Mouse (Mus musculus): ENCODE measurements around the gene Ccdc38. TPM values are rescaled to one million over a fixed set of nuclear protein-coding genes. Genes with fewer than 3 reads are reported as not detected.

The Ccdc38 gene
- polyA plus RNA-seq, 1 experiment from 2014 or later: 0.30 TPM

- H3K4me2 ChIP-seq: no peak overlapping the region
- H3K4me3 ChIP-seq: no peak overlapping the region
- H3K27me3 ChIP-seq (replicated peaks): no peaks in the 10 kb centered on the region
- no peak overlapping the region for H3K27ac ChIP-seq
- H3K9me3 ChIP-seq: no peaks in the 10 kb centered on the region
- H3K9ac ChIP-seq: no peak overlapping the region
- H3K36me3 ChIP-seq (replicated peaks): no peaks in the 10 kb centered on the region
- WGBS: 56% methylated on average over 9 of the region's 9 CpGs
- no peaks in the 10 kb centered on the region for H3K4me1 ChIP-seq
- no peak for ATAC-seq (replicated peaks)
Measured at GRCm38 (mm10) chr10:93559786-93560185, 19.4 kb downstream of the Ccdc38 start.

DNA sequence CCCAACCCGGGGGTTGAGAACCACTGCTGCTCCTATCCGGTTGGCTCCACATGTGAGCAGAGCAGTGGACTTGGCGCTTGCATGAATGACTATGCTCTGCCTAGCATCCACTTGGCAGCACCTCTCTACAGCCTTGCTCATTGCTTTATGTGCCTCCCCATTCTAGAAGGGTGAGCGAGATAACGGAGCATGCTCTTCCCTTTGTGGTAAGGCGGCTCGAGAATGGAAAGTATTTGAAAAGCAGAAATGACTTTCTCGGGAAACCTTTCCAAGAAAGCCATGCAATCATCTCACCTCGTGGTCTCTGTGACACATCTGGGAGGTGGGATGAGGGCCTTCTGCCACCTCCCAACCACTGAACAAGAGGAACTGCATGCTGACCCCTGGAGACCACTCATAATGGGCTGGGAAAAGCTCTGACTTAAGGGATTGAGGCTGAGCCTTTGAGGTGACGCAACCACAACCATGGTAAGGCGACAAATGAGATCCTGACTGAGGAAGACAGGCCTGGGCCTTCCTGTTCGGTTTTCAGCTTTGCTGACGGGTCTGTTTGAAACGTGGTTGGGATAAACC is 24.2 kb downstream of the Ccdc38 start:
- Histone ChIP-seq H3K36me3 (replicated peaks) (no peaks in the 10 kb centered on the region), H3K27me3 (replicated peaks) (no peaks in the 10 kb centered on the region), H3K4me1 (no peaks in the 10 kb centered on the region), H3K4me2 (no peak overlapping the region), H3K27ac (no peak overlapping the region), H3K9ac (no peak overlapping the region), H3K4me3 (no peak overlapping the region), H3K9me3 (no peaks in the 10 kb centered on the region)
- no peak for ATAC-seq (replicated peaks)
- 89% methylated on average over 14 of the region's 14 CpGs for whole genome bisulfite sequencing

- no peaks in the 10 kb centered on the region for H3K27me3 ChIP-seq (replicated peaks)
- no peaks in the 10 kb centered on the region for H3K36me3 ChIP-seq (replicated peaks)
- H3K9me3 ChIP-seq: no peaks in the 10 kb centered on the region
- no peak overlapping the region for H3K4me3 ChIP-seq
- no peak overlapping the region for H3K4me2 ChIP-seq
- ATAC-seq (replicated peaks): no peak
- WGBS: 87% methylated on average over 10 of the region's 10 CpGs
- H3K4me1 ChIP-seq: no peaks in the 10 kb centered on the region
- H3K9ac ChIP-seq: no peak overlapping the region
- no peak overlapping the region for H3K27ac ChIP-seq
Measured at GRCm38 (mm10) chr10:93567066-93567465, 26.6 kb downstream of the Ccdc38 start.

DNA sequence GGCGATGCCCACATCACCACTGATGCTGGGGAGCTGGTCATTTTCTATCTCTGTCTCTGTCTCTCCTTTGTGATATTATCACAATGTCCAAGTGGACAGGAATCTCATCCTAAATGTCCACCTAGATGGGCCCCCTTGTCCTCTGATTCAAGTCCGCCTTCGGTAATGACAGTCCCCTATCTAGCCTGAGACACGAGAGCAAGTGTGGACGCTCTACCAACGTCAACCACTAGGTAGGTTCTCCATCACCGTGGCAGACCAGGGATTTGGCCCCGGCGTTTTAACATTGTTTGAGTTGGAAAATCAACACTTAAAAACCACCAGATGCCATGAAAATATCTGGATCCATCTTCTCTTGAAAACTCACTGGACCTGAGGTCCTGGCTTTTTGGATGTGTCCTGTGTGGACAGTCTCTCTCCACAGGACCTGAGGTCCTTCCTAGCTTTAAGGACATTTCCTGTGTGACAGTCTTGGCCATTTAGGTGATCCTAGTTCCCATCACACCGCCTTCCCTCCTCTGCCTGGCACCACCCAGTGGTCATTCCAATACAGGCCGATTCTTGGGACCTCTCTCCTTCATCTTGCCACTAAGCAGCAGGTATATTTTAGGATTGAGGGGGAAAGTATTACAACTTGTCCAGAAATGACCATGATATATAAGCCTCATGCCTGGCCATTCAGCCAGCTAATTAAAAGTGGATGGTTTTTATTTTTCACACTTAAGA is 27.6 kb downstream of the Ccdc38 start:
- Histone ChIP-seq H3K4me1 (no peaks in the 10 kb centered on the region), H3K36me3 (replicated peaks) (no peaks in the 10 kb centered on the region), H3K4me3 (no peak overlapping the region), H3K27me3 (replicated peaks) (no peaks in the 10 kb centered on the region), H3K9me3 (no peaks in the 10 kb centered on the region), H3K27ac (no peak overlapping the region), H3K4me2 (no peak overlapping the region), H3K9ac (no peak overlapping the region)
- 92% methylated on average over 11 of the region's 11 CpGs for WGBS
- no peak for ATAC-seq (replicated peaks)

DNA sequence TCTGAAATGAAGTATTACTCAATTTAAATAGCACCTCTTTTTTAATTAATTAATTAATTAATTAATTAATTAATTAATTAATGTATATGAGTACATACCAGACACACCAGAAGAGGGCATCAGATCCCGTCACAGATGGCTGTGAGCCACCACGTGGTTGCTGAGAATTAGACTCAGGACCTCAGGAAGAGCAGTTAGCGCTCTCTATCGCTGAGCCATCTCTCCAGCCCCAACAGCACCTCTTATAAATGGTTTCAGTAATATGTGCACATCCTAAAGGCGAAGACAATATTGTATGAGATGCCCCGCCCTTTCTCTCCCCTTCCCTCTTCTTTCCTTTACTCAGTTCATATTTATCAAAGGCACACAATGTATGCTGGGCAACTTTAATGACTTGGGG is 28.2 kb downstream of the Ccdc38 start:
- ATAC-seq (replicated peaks): no peak
- Histone ChIP-seq H3K36me3 (replicated peaks) (no peaks in the 10 kb centered on the region), H3K4me3 (no peak overlapping the region), H3K27me3 (replicated peaks) (no peaks in the 10 kb centered on the region), H3K4me2 (no peak overlapping the region), H3K9ac (no peak overlapping the region), H3K4me1 (no peaks in the 10 kb centered on the region), H3K27ac (no peak overlapping the region), H3K9me3 (no peaks in the 10 kb centered on the region)
- 86% methylated on average over 6 of the region's 6 CpGs for WGBS

DNA sequence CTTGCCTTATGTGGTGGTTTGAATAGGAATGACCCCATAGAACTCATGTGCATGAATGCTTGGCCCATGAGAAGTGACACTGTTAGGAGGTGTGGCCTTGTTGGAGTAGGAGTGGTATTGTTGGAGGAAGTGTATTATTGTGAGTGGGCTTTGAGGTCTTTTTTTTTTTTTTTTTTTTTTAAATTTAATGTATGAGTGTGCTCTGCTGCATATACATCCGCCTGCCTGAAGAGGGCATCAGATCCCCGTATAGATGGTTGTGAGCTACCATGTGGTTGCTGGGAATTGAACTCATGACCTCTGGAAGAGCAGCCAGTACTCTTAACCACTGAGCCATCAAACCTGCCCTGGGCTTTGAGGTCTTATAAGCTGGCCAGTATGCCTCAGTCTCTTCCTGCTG is 31.8 kb downstream of the Ccdc38 start:
- ATAC-seq (replicated peaks): no peak
- H3K4me2 ChIP-seq: no peak overlapping the region
- no peak overlapping the region for H3K9ac ChIP-seq
- H3K27ac ChIP-seq: no peak overlapping the region
- no peaks in the 10 kb centered on the region for H3K36me3 ChIP-seq (replicated peaks)
- H3K9me3 ChIP-seq: no peaks in the 10 kb centered on the region
- no peaks in the 10 kb centered on the region for H3K4me1 ChIP-seq
- 63% methylated on average over 2 of the region's 2 CpGs for WGBS
- no peaks in the 10 kb centered on the region for H3K27me3 ChIP-seq (replicated peaks)
- no peak overlapping the region for H3K4me3 ChIP-seq

DNA sequence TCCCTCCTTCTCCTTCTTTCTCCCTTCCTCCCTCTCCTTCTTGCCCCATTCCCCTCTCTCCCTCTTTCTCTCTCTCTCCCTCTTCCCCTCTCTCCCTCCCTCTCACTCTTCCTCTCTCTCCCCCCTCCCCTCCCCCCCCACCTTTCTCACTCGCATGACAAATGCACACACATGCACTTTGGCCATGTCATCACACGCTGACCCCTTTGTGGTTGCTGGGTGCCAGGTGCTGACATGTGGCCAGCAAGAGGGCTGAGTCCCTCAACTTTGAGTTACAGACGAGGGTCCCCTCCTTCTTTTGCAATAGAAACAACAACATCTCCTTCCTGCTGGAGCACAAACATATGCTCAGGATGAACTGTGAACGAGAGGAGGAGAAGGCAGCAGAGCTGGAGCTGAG is 34.5 kb downstream of the Ccdc38 start:
- 72% methylated on average over 4 of the region's 4 CpGs for WGBS
- no peaks in the 10 kb centered on the region for H3K27me3 ChIP-seq (replicated peaks)
- no peak overlapping the region for H3K27ac ChIP-seq
- H3K9ac ChIP-seq: no peak overlapping the region
- no peaks in the 10 kb centered on the region for H3K36me3 ChIP-seq (replicated peaks)
- H3K9me3 ChIP-seq: no peaks in the 10 kb centered on the region
- H3K4me2 ChIP-seq: no peak overlapping the region
- no peaks in the 10 kb centered on the region for H3K4me1 ChIP-seq
- no peak for ATAC-seq (replicated peaks)
- no peak overlapping the region for H3K4me3 ChIP-seq

DNA sequence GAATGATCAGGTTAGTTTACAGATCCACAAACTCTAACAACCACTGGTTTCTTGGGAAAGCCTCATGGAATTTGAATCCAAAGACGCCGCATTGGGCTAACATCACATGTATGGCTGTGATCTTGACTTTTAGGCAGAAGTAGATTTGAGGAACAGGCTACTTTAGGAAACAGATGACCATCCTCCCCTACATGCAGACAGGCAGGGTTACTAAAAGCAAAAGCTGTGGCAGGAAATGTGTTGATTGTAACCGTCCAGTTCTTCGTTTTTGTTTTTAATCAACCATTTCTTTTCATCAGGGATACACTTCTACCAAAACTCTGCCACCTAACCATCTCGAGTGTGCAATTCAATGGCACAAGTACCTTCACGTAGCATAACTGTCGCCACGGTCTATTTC is 35.5 kb downstream of the Ccdc38 start:
- H3K36me3 ChIP-seq (replicated peaks): no peaks in the 10 kb centered on the region
- WGBS: 94% methylated on average over 8 of the region's 8 CpGs
- H3K4me3 ChIP-seq: no peak overlapping the region
- H3K9me3 ChIP-seq: no peaks in the 10 kb centered on the region
- H3K27ac ChIP-seq: no peak overlapping the region
- no peak overlapping the region for H3K9ac ChIP-seq
- no peaks in the 10 kb centered on the region for H3K4me1 ChIP-seq
- ATAC-seq (replicated peaks): no peak
- no peak overlapping the region for H3K4me2 ChIP-seq
- H3K27me3 ChIP-seq (replicated peaks): no peaks in the 10 kb centered on the region

- Histone ChIP-seq H3K9ac (no peak overlapping the region), H3K4me3 (no peak overlapping the region), H3K36me3 (replicated peaks) (peaks cover 4% of the 10 kb centered on the region; the same call in 1 of the 2 replicates), H3K4me1 (no peaks in the 10 kb centered on the region), H3K4me2 (no peak overlapping the region), H3K27me3 (replicated peaks) (no peaks in the 10 kb centered on the region), H3K9me3 (no peaks in the 10 kb centered on the region), H3K27ac (no peak overlapping the region)
- no peak for ATAC-seq (replicated peaks)
- WGBS: 73% methylated on average over 13 of the region's 13 CpGs
Measured at GRCm38 (mm10) chr10:93577271-93577886, 36.9 kb downstream of the Ccdc38 start.

DNA sequence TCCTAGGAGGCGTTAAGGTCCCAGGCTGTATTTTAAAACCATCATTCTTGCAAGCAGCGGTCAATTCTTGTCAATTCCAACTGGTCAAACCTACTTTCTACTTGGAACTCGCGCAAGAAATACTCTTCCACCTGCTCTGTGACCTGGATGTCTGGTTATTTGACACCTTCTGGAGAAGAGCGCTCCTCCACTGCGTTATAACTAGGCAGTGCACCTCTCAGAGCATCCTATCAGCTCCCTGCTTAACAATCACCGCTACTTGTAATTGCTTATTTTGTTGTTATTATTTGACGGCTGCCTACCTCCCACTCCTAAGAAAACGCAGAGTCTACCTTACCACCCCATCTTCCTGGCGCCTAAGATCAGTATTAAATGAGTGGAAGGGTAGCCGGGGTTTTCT is 48.4 kb downstream of the Ccdc38 start:
- Histone ChIP-seq H3K9me3 (no peaks in the 10 kb centered on the region), H3K9ac (peak overlapping the region; percentile 69), H3K36me3 (replicated peaks) (no peaks in the 10 kb centered on the region), H3K27ac (peak overlapping the region; percentile 88), H3K27me3 (replicated peaks) (no peaks in the 10 kb centered on the region), H3K4me2 (peak overlapping the region; percentile 83), H3K4me3 (peak overlapping the region; percentile 66), H3K4me1 (peaks cover 19% of the 10 kb centered on the region)
- WGBS: 2% methylated on average over 11 of the region's 11 CpGs
- ATAC-seq (replicated peaks): peak; percentile 45

DNA sequence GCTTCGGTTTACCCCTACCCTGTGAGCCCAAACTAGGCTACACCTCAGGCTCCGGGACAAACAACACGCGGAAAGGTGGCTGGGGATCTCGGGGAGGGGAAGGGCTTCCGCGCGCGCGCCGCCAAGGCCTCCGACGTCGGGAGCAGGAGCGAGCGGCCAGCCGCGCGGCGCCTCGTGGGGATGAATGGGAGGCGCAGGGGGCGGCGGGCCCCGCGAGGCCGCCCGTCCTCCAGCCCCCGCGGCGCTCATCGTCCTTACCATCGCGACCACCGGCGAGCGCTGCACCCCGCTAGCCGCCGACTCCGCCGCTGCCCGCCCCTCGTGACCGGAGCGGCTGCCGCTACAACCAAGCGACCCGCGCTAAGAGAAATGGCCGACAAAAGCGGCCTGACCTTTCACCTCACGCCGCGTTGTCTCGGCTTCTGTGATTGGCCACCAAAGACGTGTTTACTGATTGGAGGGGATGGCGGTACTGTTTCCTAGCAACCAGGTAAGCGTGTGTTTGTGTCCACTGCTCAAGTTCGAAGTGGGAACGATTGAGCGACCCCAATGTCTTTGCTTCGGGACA is 48.9 kb downstream of the Ccdc38 start, which contains the start of gene Snrpf:
Snrpf (minus strand) TSS at position 426 of the 568 bp plus-strand sequence.
- peak within 1 kb of the TSS; percentile 66 for H3K4me3 ChIP-seq
- H3K36me3 ChIP-seq (replicated peaks): no peaks in the 10 kb centered on the region
- peak within 1 kb of the TSS; percentile 88 for H3K27ac ChIP-seq
- H3K27me3 ChIP-seq (replicated peaks): no peaks in the 10 kb centered on the region
- peaks cover 21% of the 10 kb centered on the region for H3K4me1 ChIP-seq
- H3K9ac ChIP-seq: peak within 1 kb of the TSS; percentile 69
- H3K4me2 ChIP-seq: peak within 1 kb of the TSS; percentile 83
- WGBS: under 1% methylated on average over 60 of the region's 63 CpGs
- no peaks in the 10 kb centered on the region for H3K9me3 ChIP-seq
- peak; percentile 93 for ATAC-seq (replicated peaks)

- no peak overlapping the region for H3K9ac ChIP-seq
- no peak overlapping the region for H3K27ac ChIP-seq
- no peaks in the 10 kb centered on the region for H3K36me3 ChIP-seq (replicated peaks)
- H3K4me1 ChIP-seq: peaks cover 22% of the 10 kb centered on the region
- no peaks in the 10 kb centered on the region for H3K27me3 ChIP-seq (replicated peaks)
- ATAC-seq (replicated peaks): no peak
- 53% methylated on average over 12 of the region's 12 CpGs for WGBS
- no peak overlapping the region for H3K4me2 ChIP-seq
- H3K4me3 ChIP-seq: no peak overlapping the region
- H3K9me3 ChIP-seq: no peaks in the 10 kb centered on the region
Measured at GRCm38 (mm10) chr10:93592456-93592855, 52.0 kb downstream of the Ccdc38 start.
